17 mouse cellular contexts compared by ENCODE assay signal in genomic region chr10:40448444-40448843, GRCm38 (mm10).
DNase-seq lines count a peak whose midpoint lies in the region; ATAC-seq and TF ChIP-seq lines count a peak whose summit lies in the region.
"Had no signal": no experiment of that assay in that cellular context is flagged by ENCODE, and none has a peak within 500 bp of the region (broad histone marks: within the 10 kb centered on the region; RNA-seq: fewer than 3 reads in every experiment).

No protein-coding gene starts in this region.

- H3K36me3 ChIP-seq in neural tube, embryonic 15.5 days: no peaks in the 10 kb centered on the region
- no peaks in the 10 kb centered on the region for H3K36me3 ChIP-seq in liver, embryonic 15.5 days (replicated peaks)
- H3K36me3 ChIP-seq: forebrain, embryonic 12.5 days; hindbrain, embryonic 13.5 days; kidney, embryonic 15.5 days; limb, embryonic 10.5 days; neural tube, embryonic 13.5 days had no signal

- peaks cover 30% of the 10 kb centered on the region for H3K4me1 ChIP-seq in neural tube, embryonic 15.5 days
- peaks cover 28% of the 10 kb centered on the region for H3K4me1 ChIP-seq in liver, embryonic 15.5 days (replicated peaks)

- H3K4me3 ChIP-seq in layer of hippocampus, adult 2 months: no peak overlapping the region
- no peak overlapping the region for H3K4me3 ChIP-seq in neural tube, embryonic 15.5 days (replicated peaks)
- no peak overlapping the region for H3K4me3 ChIP-seq in liver, embryonic 15.5 days (replicated peaks)
- H3K4me3 ChIP-seq: forebrain, embryonic 12.5 days; hindbrain, embryonic 13.5 days; kidney, embryonic 15.5 days; limb, embryonic 10.5 days; neural tube, embryonic 13.5 days had no signal

- H3K9me3 ChIP-seq in neural tube, embryonic 15.5 days (replicated peaks): no peaks in the 10 kb centered on the region
- H3K9me3 ChIP-seq in liver, embryonic 15.5 days (replicated peaks): no peaks in the 10 kb centered on the region
- H3K9me3 ChIP-seq: forebrain, embryonic 12.5 days; G1E; hindbrain, embryonic 13.5 days; kidney, embryonic 15.5 days; limb, embryonic 10.5 days; neural tube, embryonic 13.5 days had no signal

- no peak for DNase-seq in layer of hippocampus, adult 2 months (ENCODE audit: low spot score in 2 of 2)
- DNase-seq in layer of hippocampus, adult 18-20 months (ENCODE audit: low spot score in 2 of 2): no peak
- DNase-seq in neural tube, embryonic 10.5 days (ENCODE audit: extremely low spot score, low spot score): no peak
- DNase-seq in telencephalon, adult 2 months (ENCODE audit: low read depth, low spot score): peak; percentile 60
- no peak for DNase-seq in right cerebral cortex, postnatal 36 days (ENCODE audit: low spot score in 2 of 2)
- DNase-seq: cerebellum, postnatal 14 days; heart, postnatal 10 days; lung, postnatal 4 days had no signal

- 80% methylated on average over 3 of the region's 3 CpGs for WGBS in neural tube, embryonic 15.5 days
- WGBS in liver, embryonic 15.5 days (ENCODE audit: insufficient replicate concordance): 46% methylated on average over 3 of the region's 3 CpGs

- peak overlapping the region; percentile 90 for H3K27ac ChIP-seq in layer of hippocampus, adult 2 months
- peak overlapping the region; percentile 41; the same call in 1 of the 2 replicates for H3K27ac ChIP-seq in neural tube, embryonic 15.5 days (replicated peaks)
- H3K27ac ChIP-seq in liver, embryonic 15.5 days (replicated peaks): 0 out of 2 replicates have a peak overlapping the region, but pooled peaks have one; percentile 19
- H3K27ac ChIP-seq: limb, embryonic 10.5 days had no signal

- no peak overlapping the region for H3K9ac ChIP-seq in neural tube, embryonic 15.5 days (replicated peaks)
- no peak overlapping the region for H3K9ac ChIP-seq in liver, embryonic 15.5 days
- H3K9ac ChIP-seq: forebrain, embryonic 12.5 days; hindbrain, embryonic 13.5 days; kidney, embryonic 15.5 days; neural tube, embryonic 13.5 days had no signal

- no peak for ATAC-seq in neural tube, embryonic 15.5 days (ENCODE audit: low FRiP score)
- ATAC-seq in liver, embryonic 15.5 days (ENCODE audit: insufficient read depth): no peak
- ATAC-seq: intestine, embryonic 16.5 days had no signal

- TF ChIP-seq CTCF in layer of hippocampus, adult 2 months (conservative IDR thresholded peaks at IDR 0.05): no peak

- H3K27me3 ChIP-seq in neural tube, embryonic 15.5 days (replicated peaks): no peaks in the 10 kb centered on the region
- no peaks in the 10 kb centered on the region for H3K27me3 ChIP-seq in liver, embryonic 15.5 days
- H3K27me3 ChIP-seq: forebrain, embryonic 12.5 days; hindbrain, embryonic 13.5 days; kidney, embryonic 15.5 days; neural tube, embryonic 13.5 days had no signal

- no peak overlapping the region for H3K4me2 ChIP-seq in neural tube, embryonic 15.5 days
- peak overlapping the region; percentile 23; the same call in 1 of the 2 replicates for H3K4me2 ChIP-seq in liver, embryonic 15.5 days
- H3K4me2 ChIP-seq: forebrain, embryonic 12.5 days; hindbrain, embryonic 13.5 days; kidney, embryonic 15.5 days; neural tube, embryonic 13.5 days had no signal

Comparison
In these comparisons a context has a peak if more than half of its experiments do, and no peak if none do; other contexts are left out.
1. H3K27ac ChIP-seq: peak in every context shown above with its lines; median percentile 90 in layer of hippocampus, adult 2 months; 41 in neural tube, embryonic 15.5 days; 19 in liver, embryonic 15.5 days.